Mouse (Mus musculus): Measurements from ENCODE around the gene 2610001J05Rik. TPM values are rescaled to one million over a fixed set of nuclear protein-coding genes. Genes with fewer than 3 reads are reported as not detected.

2610001J05Rik gene
- polyA plus RNA-seq, 1 experiment from 2014 or later, result 118 TPM

Other genes with a start within 250 kb of the 2610001J05Rik start
- gene Bmt2, start 193.6 kb downstream of the 2610001J05Rik start, polyA plus RNA-seq (2015; fragmentation: Nextera tagmentation; extraction: Ambion mirVana), result 13.2 and 14.8 TPM in 2 replicates
- 5.5 and 5.7 TPM in 2 replicates for gene Gpr85, start 31.6 kb downstream of the 2610001J05Rik start, polyA plus RNA-seq (2015; fragmentation: Nextera tagmentation; extraction: Ambion mirVana)

Data from intestine, embryonic 15.5 days (tissue).